Comparison of ENCODE assay signal across 22 mouse cellular contexts in the genomic region with DNA sequence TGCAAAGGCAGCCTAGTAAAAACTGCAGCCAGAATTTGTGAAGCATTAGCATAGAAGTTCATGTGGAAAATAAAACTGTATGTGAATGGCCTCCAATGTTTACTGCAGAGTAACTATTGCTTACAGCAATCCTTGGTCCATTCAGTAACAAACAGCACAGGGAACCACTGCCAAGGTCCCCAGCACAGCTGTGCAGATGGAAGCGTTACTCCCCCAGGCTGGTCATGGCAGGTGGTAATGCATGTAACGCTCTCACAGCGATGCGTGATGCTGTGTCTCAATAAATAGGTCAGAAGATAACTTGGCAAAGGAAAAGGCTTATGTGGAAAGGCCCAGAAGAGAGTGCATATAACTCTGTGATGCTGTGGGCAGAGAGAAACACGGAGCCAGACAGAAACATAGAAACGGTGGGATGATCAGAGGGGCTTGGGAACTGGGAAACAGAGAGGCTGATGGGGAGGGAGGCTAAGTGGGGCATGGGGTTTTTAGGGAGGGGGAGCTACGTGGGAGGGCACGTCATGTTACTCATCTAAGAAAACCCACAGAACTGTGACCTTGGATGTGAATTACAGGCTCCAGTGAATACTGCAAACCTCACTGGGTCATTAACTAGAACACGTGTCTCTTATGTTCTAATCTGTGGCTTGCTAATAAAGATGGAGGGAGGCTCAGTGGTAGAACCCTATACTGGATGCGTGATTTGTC. TPM values are rescaled to one million over a fixed set of nuclear protein-coding genes. Genes with fewer than 3 reads are reported as not detected.
DNase-seq lines count a peak whose midpoint lies in the region; ATAC-seq and TF ChIP-seq lines count a peak whose summit lies in the region.
"Had no signal": no experiment of that assay in that cellular context is flagged by ENCODE, and none has a peak within 500 bp of the region (broad histone marks: within the 10 kb centered on the region; RNA-seq: fewer than 3 reads in every experiment).

No protein-coding gene starts in this region.

- H3K27ac ChIP-seq in hindbrain, postnatal 0 days = no peak overlapping the region
- no peak overlapping the region for H3K27ac ChIP-seq in hindbrain, embryonic 10.5 days
- no peak overlapping the region for H3K27ac ChIP-seq in midbrain, postnatal 0 days (ENCODE audit: low read depth, low read length)
- no peak overlapping the region for H3K27ac ChIP-seq in midbrain, embryonic 13.5 days
- H3K27ac ChIP-seq: heart, adult 2 months; layer of hippocampus, adult 2 months; limb, embryonic 15.5 days; liver, embryonic 15.5 days; macrophage; midbrain, embryonic 12.5 days had no signal

- ATAC-seq in hindbrain, postnatal 0 days = peak; percentile 55
- ATAC-seq in midbrain, postnatal 0 days (ENCODE audit: low FRiP score) = no peak
- ATAC-seq in midbrain, embryonic 13.5 days = no peak
- ATAC-seq: inflammation-experienced regulatory T-cells, adult 6 months had no signal

- peak; percentile 55 for DNase-seq in adrenal gland, adult 2 months
- no peak for DNase-seq in adrenal gland, postnatal 14 days
- peak; percentile 27 for DNase-seq in hindbrain, postnatal 0 days (ENCODE audit: low spot score)
- DNase-seq in hindbrain, embryonic 10.5 days (ENCODE audit: low spot score) = no peak
- peak; percentile 38 for DNase-seq in midbrain, postnatal 0 days (ENCODE audit: low spot score)
- DNase-seq in retina, embryonic 14.5 days (ENCODE audit: low spot score) = peak; percentile 70
- DNase-seq in frontal cortex, postnatal 14 days (ENCODE audit: low spot score in 2 of 2) = no peak
- DNase-seq: adrenal gland, postnatal 36 days; cerebellum, adult 2 months; gastrocnemius, postnatal 25 days; heart, adult 2 months; heart, postnatal 36 days; kidney, adult 8-10 months; layer of hippocampus, postnatal 36 days; right cerebral cortex, postnatal 25 days had no signal

- H3K9ac ChIP-seq in hindbrain, postnatal 0 days (replicated peaks; ENCODE audit: low read length) = no peak overlapping the region
- no peak overlapping the region for H3K9ac ChIP-seq in midbrain, postnatal 0 days (replicated peaks; ENCODE audit: low read length, poor library complexity, severe bottlenecking)
- no peak overlapping the region for H3K9ac ChIP-seq in midbrain, embryonic 13.5 days (replicated peaks)
- H3K9ac ChIP-seq: limb, embryonic 15.5 days; liver, embryonic 15.5 days; midbrain, embryonic 12.5 days had no signal

- WGBS in hindbrain, postnatal 0 days = 38% methylated on average over 10 of the region's 10 CpGs
- 91% methylated on average over 10 of the region's 10 CpGs for WGBS in hindbrain, embryonic 10.5 days
- WGBS in midbrain, postnatal 0 days = 53% methylated on average over 10 of the region's 10 CpGs
- 78% methylated on average over 10 of the region's 10 CpGs for WGBS in midbrain, embryonic 13.5 days

- TF ChIP-seq CTCF in hindbrain, postnatal 0 days (IDR thresholded peaks at IDR 0.05; ENCODE audit: low read depth) = no peak
- no peak for TF ChIP-seq CTCF in midbrain, postnatal 0 days (IDR thresholded peaks at IDR 0.05)

- H3K27me3 ChIP-seq in hindbrain, postnatal 0 days (ENCODE audit: insufficient read depth, low read length) = no peaks in the 10 kb centered on the region
- no peaks in the 10 kb centered on the region for H3K27me3 ChIP-seq in hindbrain, embryonic 10.5 days (ENCODE audit: insufficient read depth, poor library complexity, severe bottlenecking)
- H3K27me3 ChIP-seq in midbrain, postnatal 0 days (ENCODE audit: insufficient read depth, low read length) = no peaks in the 10 kb centered on the region
- H3K27me3 ChIP-seq in midbrain, embryonic 13.5 days = no peaks in the 10 kb centered on the region
- H3K27me3 ChIP-seq: limb, embryonic 15.5 days; liver, embryonic 15.5 days; midbrain, embryonic 12.5 days had no signal

- no peak overlapping the region for H3K4me3 ChIP-seq in hindbrain, postnatal 0 days (ENCODE audit: low read length)
- H3K4me3 ChIP-seq in hindbrain, embryonic 10.5 days = no peak overlapping the region
- H3K4me3 ChIP-seq in midbrain, postnatal 0 days (ENCODE audit: low read depth, low read length) = no peak overlapping the region
- H3K4me3 ChIP-seq in midbrain, embryonic 13.5 days (replicated peaks) = no peak overlapping the region
- H3K4me3 ChIP-seq: heart, adult 2 months; layer of hippocampus, adult 2 months; limb, embryonic 15.5 days; liver, embryonic 15.5 days; midbrain, embryonic 12.5 days had no signal

- H3K4me2 ChIP-seq in hindbrain, postnatal 0 days (ENCODE audit: low read depth, low read length) = no peak overlapping the region
- H3K4me2 ChIP-seq in midbrain, postnatal 0 days (ENCODE audit: low read depth, low read length, poor library complexity, severe bottlenecking) = no peak overlapping the region
- H3K4me2 ChIP-seq in midbrain, embryonic 13.5 days (replicated peaks) = no peak overlapping the region
- H3K4me2 ChIP-seq: limb, embryonic 15.5 days; liver, embryonic 15.5 days; midbrain, embryonic 12.5 days had no signal

- no peaks in the 10 kb centered on the region for H3K36me3 ChIP-seq in hindbrain, postnatal 0 days (ENCODE audit: insufficient read depth, low read length)
- H3K36me3 ChIP-seq in hindbrain, embryonic 10.5 days = peaks cover 28% of the 10 kb centered on the region
- no peaks in the 10 kb centered on the region for H3K36me3 ChIP-seq in midbrain, postnatal 0 days (ENCODE audit: insufficient read depth, low read length)
- H3K36me3 ChIP-seq in midbrain, embryonic 13.5 days = peaks cover 14% of the 10 kb centered on the region
- H3K36me3 ChIP-seq: liver, embryonic 15.5 days had no signal

- H3K4me1 ChIP-seq in hindbrain, postnatal 0 days (ENCODE audit: insufficient read depth, low read length) = no peaks in the 10 kb centered on the region
- no peaks in the 10 kb centered on the region for H3K4me1 ChIP-seq in hindbrain, embryonic 10.5 days (replicated peaks)
- no peaks in the 10 kb centered on the region for H3K4me1 ChIP-seq in midbrain, postnatal 0 days (ENCODE audit: insufficient read depth, low read length)
- no peaks in the 10 kb centered on the region for H3K4me1 ChIP-seq in midbrain, embryonic 13.5 days (replicated peaks)
- H3K4me1 ChIP-seq: liver, embryonic 15.5 days; midbrain, embryonic 12.5 days had no signal

- 0 out of 2 replicates have a peak, but pooled peaks cover 3% of the 10 kb centered on the region for H3K9me3 ChIP-seq in hindbrain, postnatal 0 days (ENCODE audit: low read length)
- H3K9me3 ChIP-seq in hindbrain, embryonic 10.5 days = peaks cover 10% of the 10 kb centered on the region; the same call in 1 of the 2 replicates
- H3K9me3 ChIP-seq in midbrain, postnatal 0 days (ENCODE audit: low read length) = no peaks in the 10 kb centered on the region
- H3K9me3 ChIP-seq in midbrain, embryonic 13.5 days = peaks cover 3% of the 10 kb centered on the region; the same call in 1 of the 2 replicates
- H3K9me3 ChIP-seq: limb, embryonic 15.5 days; liver, embryonic 15.5 days; midbrain, embryonic 12.5 days had no signal

RNA-seq across cellular contexts. Expression of a gene that starts 41.4 kb away (rescaled TPM):
- 1 to 10 TPM; 3.9 to 4.7 TPM for total RNA-seq in adrenal gland, adult 2 months (2021)
- polyA plus RNA-seq in adrenal gland, adult 2 months (2012; rRNA removed) = 5.1 and 5.6 TPM in 2 replicates
- 4.4 and 16.1 TPM in 2 replicates for total RNA-seq in adrenal gland, postnatal 14 days (2021)
- total RNA-seq in hindbrain, postnatal 0 days (2014; rRNA removed) = 7.2 and 8.1 TPM in 2 replicates
- 2.7 and 3.2 TPM in 2 replicates for polyA plus RNA-seq in hindbrain, postnatal 0 days (2015; fragmentation: Nextera tagmentation; extraction: Ambion mirVana)
- polyA plus RNA-seq in hindbrain, embryonic 10.5 days (2016; fragmentation: Nextera tagmentation; extraction: Ambion mirVana) = 10.8 and 13.0 TPM in 2 replicates
- 4.4 and 5.3 TPM in 2 replicates for total RNA-seq in midbrain, postnatal 0 days (2014; rRNA removed)
- 1.9 and 2.1 TPM in 2 replicates for polyA plus RNA-seq in midbrain, postnatal 0 days (2015; fragmentation: Nextera tagmentation; extraction: Ambion mirVana)
- 10.7 and 11.8 TPM in 2 replicates for polyA plus RNA-seq in midbrain, embryonic 13.5 days (2015; fragmentation: Nextera tagmentation; extraction: Ambion mirVana)

RNA-seq across cellular contexts. Expression of a gene that starts 51.3 kb away (rescaled TPM):
- total RNA-seq in adrenal gland, adult 2 months (2021) = 10 to 100 TPM; 51.5 to 57.1 TPM
- polyA plus RNA-seq in adrenal gland, adult 2 months (2012; rRNA removed) = 96.9 and 101 TPM in 2 replicates
- total RNA-seq in adrenal gland, postnatal 14 days (2021) = 26.5 TPM in 2 replicates
- 26.4 and 34.6 TPM in 2 replicates for total RNA-seq in hindbrain, postnatal 0 days (2014; rRNA removed)
- 4.7 TPM in 2 replicates for polyA plus RNA-seq in hindbrain, postnatal 0 days (2015; fragmentation: Nextera tagmentation; extraction: Ambion mirVana)
- polyA plus RNA-seq in hindbrain, embryonic 10.5 days (2016; fragmentation: Nextera tagmentation; extraction: Ambion mirVana) = 6.6 and 6.9 TPM in 2 replicates
- total RNA-seq in midbrain, postnatal 0 days (2014; rRNA removed) = 14.5 and 20.1 TPM in 2 replicates
- 2.4 and 3.5 TPM in 2 replicates for polyA plus RNA-seq in midbrain, postnatal 0 days (2015; fragmentation: Nextera tagmentation; extraction: Ambion mirVana)
- 6.6 and 10.3 TPM in 2 replicates for polyA plus RNA-seq in midbrain, embryonic 13.5 days (2015; fragmentation: Nextera tagmentation; extraction: Ambion mirVana)

Comparison
In these comparisons a context has a peak if more than half of its experiments do, and no peak if none do; other contexts are left out.
1. DNase-seq: peak in adrenal gland, adult 2 months (single experiment), hindbrain, postnatal 0 days (single experiment), midbrain, postnatal 0 days (single experiment) and retina, embryonic 14.5 days (single experiment); none in adrenal gland, postnatal 14 days (single experiment), hindbrain, embryonic 10.5 days (single experiment) and frontal cortex, postnatal 14 days (0 of 2).